Mouse (Mus musculus): ENCODE measurements around the gene Mipep. TPM values are rescaled to one million over a fixed set of nuclear protein-coding genes. Genes with fewer than 3 reads are reported as not detected.

Gene Mipep
- polyA plus RNA-seq, 1 experiment from 2014 or later: 26.3 TPM

DNA sequence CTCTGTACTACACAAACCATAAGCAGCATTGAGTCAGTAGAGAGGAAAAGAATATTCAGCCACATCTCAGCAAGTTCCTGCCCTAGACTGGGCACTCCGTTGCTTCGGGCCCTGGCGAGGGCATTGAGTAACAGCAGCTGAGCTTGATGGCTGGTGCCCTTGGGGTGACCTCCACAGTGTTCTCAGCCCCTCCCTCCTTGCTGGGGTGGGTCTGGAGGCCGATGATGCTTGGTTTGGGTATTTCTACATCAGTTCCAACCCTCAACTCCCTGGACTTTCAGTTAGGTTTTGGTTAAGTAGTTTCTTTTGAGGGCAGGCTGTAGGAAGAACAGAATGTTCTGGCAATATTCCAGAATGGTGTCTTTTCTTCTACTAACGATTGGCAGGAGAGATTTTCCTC is 33.7 kb downstream of the Mipep start:
- Histone ChIP-seq H3K4me3 (ENCODE audit: low read depth, low read length) (no peak overlapping the region), H3K4me2 (ENCODE audit: low read depth, low read length, severe bottlenecking) (no peak overlapping the region), H3K9ac (ENCODE audit: low read length) (no peak overlapping the region), H3K9me3 (ENCODE audit: control insufficient read depth, low read length) (no peaks in the 10 kb centered on the region), H3K27ac (ENCODE audit: low read depth, low read length) (no peak overlapping the region), H3K27me3 (ENCODE audit: control insufficient read depth, insufficient read depth, low read length) (no peaks in the 10 kb centered on the region), H3K36me3 (ENCODE audit: control insufficient read depth, insufficient read depth, low read length) (no peaks in the 10 kb centered on the region; the same call in 1 of the 2 replicates), H3K4me1 (replicated peaks; ENCODE audit: control insufficient read depth, insufficient read depth, low read length) (no peaks in the 10 kb centered on the region)
- 91% methylated on average over 5 of the region's 5 CpGs for WGBS
- DNase-seq (ENCODE audit: low spot score) (no peak), ATAC-seq (replicated peaks; ENCODE audit: low FRiP score) (no peak)

DNA sequence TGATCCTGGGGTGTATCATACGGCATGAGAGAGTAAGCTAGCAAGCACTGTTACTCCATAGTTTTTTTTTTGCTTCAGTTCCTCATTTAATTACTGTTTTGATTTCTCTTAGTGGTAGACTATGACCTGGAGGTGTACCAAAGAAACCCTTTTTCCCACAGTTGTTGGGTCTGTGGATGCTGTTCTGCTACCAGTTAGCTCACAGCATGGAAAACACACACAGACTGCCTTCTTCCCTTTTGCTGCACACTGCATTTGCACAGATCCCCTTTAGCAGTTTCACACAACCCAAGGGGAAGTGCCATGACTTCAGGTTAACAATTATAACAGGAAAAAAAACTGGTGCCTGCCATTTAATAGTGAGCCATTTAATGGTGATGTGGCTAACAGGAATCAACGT is 45.7 kb downstream of the Mipep start:
- Histone ChIP-seq H3K4me3 (ENCODE audit: low read depth, low read length) (no peak overlapping the region), H3K4me2 (ENCODE audit: low read depth, low read length, severe bottlenecking) (no peak overlapping the region), H3K9me3 (ENCODE audit: control insufficient read depth, low read length) (no peaks in the 10 kb centered on the region; the same call in 1 of the 2 replicates), H3K27me3 (ENCODE audit: control insufficient read depth, insufficient read depth, low read length) (no peaks in the 10 kb centered on the region), H3K36me3 (ENCODE audit: control insufficient read depth, insufficient read depth, low read length) (peaks cover 9% of the 10 kb centered on the region; the same call in 1 of the 2 replicates), H3K27ac (ENCODE audit: low read depth, low read length) (no peak overlapping the region), H3K4me1 (replicated peaks; ENCODE audit: control insufficient read depth, insufficient read depth, low read length) (no peaks in the 10 kb centered on the region), H3K9ac (ENCODE audit: low read length) (no peak overlapping the region)
- ATAC-seq (replicated peaks; ENCODE audit: low FRiP score) (no peak), DNase-seq (ENCODE audit: low spot score) (no peak)
- WGBS: 82% methylated on average over 2 of the region's 2 CpGs

DNA sequence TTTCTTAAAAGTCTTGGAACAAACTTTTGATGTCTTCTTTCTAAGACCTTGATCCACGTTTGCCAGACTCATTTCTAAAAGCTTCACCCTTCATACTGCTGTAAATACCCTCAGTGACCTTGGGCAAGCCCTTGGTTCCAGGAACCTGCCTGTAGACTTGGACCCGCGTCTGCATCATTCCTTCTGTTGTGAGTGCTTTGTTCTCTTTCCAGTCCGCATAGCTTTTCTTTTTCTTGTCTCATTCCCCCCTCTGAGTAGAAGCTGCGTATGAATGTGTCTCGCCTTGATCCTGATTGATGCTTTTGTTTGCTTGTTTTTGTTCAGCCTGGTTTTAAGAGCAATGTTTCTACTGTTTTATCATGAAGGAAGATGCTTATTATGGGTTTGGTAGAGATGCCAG is 52.3 kb downstream of the Mipep start:
- 30% methylated on average over 6 of the region's 6 CpGs for WGBS

DNA sequence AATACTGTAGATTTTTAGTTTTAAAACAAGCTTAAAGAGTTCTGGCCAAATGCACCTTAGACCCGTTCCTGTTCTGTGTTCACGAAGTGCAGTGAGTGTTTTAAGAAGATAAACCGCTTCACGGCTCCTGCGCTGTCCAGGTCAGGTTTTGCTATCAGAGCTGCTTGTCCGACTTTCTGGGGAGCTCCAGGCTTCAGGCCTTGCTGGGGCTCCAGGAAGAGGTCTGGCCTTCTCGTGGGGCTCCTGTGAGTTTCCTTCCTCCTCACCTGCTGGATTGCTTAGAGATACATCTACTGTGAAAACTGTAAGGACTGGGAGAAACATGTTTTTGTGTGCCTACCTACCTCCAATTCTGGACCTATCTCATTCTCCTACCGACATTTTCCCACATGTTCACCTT is 55.3 kb downstream of the Mipep start:
- 88% methylated on average over 8 of the region's 8 CpGs for WGBS
- Histone ChIP-seq H3K27me3 (ENCODE audit: control insufficient read depth, insufficient read depth, low read length) (no peaks in the 10 kb centered on the region), H3K9me3 (ENCODE audit: control insufficient read depth, low read length) (no peaks in the 10 kb centered on the region), H3K36me3 (ENCODE audit: control insufficient read depth, insufficient read depth, low read length) (no peaks in the 10 kb centered on the region; the same call in 1 of the 2 replicates), H3K4me1 (replicated peaks; ENCODE audit: control insufficient read depth, insufficient read depth, low read length) (no peaks in the 10 kb centered on the region), H3K4me3 (ENCODE audit: low read depth, low read length) (no peak overlapping the region), H3K9ac (ENCODE audit: low read length) (no peak overlapping the region), H3K4me2 (ENCODE audit: low read depth, low read length, severe bottlenecking) (no peak overlapping the region), H3K27ac (ENCODE audit: low read depth, low read length) (no peak overlapping the region)
- no peak for ATAC-seq (replicated peaks; ENCODE audit: low FRiP score)
- no peak for DNase-seq (ENCODE audit: low spot score)

More for the DNA sequence above, 52.3 kb downstream of the Mipep start:
- DNase-seq (ENCODE audit: low spot score) (no peak), ATAC-seq (replicated peaks; ENCODE audit: low FRiP score) (no peak)
- Histone ChIP-seq H3K27me3 (ENCODE audit: control insufficient read depth, insufficient read depth, low read length) (no peaks in the 10 kb centered on the region), H3K27ac (ENCODE audit: low read depth, low read length) (no peak overlapping the region), H3K9ac (ENCODE audit: low read length) (no peak overlapping the region), H3K9me3 (ENCODE audit: control insufficient read depth, low read length) (no peaks in the 10 kb centered on the region; the same call in 1 of the 2 replicates), H3K4me2 (ENCODE audit: low read depth, low read length, severe bottlenecking) (no peak overlapping the region), H3K4me3 (ENCODE audit: low read depth, low read length) (no peak overlapping the region), H3K36me3 (ENCODE audit: control insufficient read depth, insufficient read depth, low read length) (peaks cover 2% of the 10 kb centered on the region; the same call in 1 of the 2 replicates), H3K4me1 (replicated peaks; ENCODE audit: control insufficient read depth, insufficient read depth, low read length) (no peaks in the 10 kb centered on the region)

DNA sequence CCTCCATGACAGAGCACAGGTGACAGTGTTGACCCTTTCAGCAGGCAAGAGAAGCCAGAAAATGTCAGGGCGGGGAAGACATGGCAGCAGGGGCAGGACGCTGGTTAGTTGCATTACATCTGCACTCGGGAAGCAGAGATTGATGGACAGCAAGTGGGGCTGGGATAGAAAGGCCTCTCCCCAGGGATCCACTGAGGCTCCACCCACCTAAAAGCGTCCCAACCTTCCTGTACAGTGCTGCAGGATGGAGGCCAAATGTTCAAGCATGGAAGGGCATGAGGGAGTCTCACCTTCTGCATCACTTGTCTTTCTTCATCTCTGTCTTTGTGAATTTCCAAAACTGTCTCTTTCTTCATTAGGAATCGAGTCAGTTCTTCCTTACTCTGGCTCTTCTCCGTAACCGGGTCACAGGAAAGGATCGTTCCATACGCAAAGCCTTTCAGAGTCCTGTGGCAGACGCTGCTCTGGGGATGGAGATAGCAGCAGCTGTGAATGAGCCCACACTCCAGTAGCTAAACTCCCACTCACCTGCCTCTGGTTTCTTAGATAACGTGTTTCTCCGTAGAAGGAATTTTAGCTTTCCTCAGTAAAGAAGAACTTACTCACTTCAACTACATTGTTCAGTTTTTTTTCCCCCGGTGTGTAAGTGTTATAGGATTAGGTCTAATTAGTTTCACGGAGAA is 57.7 kb downstream of the Mipep start:
- DNase-seq (ENCODE audit: low spot score): no peak
- Histone ChIP-seq H3K27ac (ENCODE audit: low read depth, low read length) (no peak overlapping the region), H3K27me3 (ENCODE audit: control insufficient read depth, insufficient read depth, low read length) (no peaks in the 10 kb centered on the region), H3K9me3 (ENCODE audit: control insufficient read depth, low read length) (no peaks in the 10 kb centered on the region), H3K4me1 (replicated peaks; ENCODE audit: control insufficient read depth, insufficient read depth, low read length) (no peaks in the 10 kb centered on the region), H3K4me2 (ENCODE audit: low read depth, low read length, severe bottlenecking) (no peak overlapping the region), H3K9ac (ENCODE audit: low read length) (no peak overlapping the region), H3K4me3 (ENCODE audit: low read depth, low read length) (no peak overlapping the region), H3K36me3 (ENCODE audit: control insufficient read depth, insufficient read depth, low read length) (no peaks in the 10 kb centered on the region)
- WGBS: 67% methylated on average over 14 of the region's 14 CpGs
- ATAC-seq (replicated peaks; ENCODE audit: low FRiP score): no peak

DNA sequence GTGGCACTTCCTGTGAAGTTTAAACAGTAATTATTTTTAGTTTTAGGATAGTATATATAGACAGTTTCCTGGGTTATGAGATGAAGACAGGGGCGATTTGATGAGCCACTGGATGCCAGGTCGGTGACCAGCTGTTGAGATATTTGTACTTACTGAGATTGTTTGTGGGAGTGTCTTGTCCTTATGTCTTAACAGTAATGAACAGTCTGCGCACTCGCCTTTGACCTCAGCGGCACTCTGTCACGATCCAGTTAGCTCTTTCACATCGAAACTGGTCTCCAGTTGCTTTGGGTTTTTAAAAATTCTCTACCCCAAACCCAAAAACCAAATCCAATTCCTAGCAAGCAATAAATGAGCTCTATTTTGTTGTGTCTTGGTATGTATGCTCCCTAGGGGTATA is 59.2 kb downstream of the Mipep start:
- H3K4me3 ChIP-seq (ENCODE audit: low read depth, low read length): no peak overlapping the region
- no peak for ATAC-seq (replicated peaks; ENCODE audit: low FRiP score)
- 94% methylated on average over 7 of the region's 7 CpGs for WGBS
- no peak for DNase-seq (ENCODE audit: low spot score)
- H3K4me2 ChIP-seq (ENCODE audit: low read depth, low read length, severe bottlenecking): no peak overlapping the region
- no peak overlapping the region for H3K27ac ChIP-seq (ENCODE audit: low read depth, low read length)
- no peaks in the 10 kb centered on the region for H3K9me3 ChIP-seq (ENCODE audit: control insufficient read depth, low read length)
- H3K27me3 ChIP-seq (ENCODE audit: control insufficient read depth, insufficient read depth, low read length): no peaks in the 10 kb centered on the region
- H3K9ac ChIP-seq (ENCODE audit: low read length): no peak overlapping the region
- H3K36me3 ChIP-seq (ENCODE audit: control insufficient read depth, insufficient read depth, low read length): no peaks in the 10 kb centered on the region
- H3K4me1 ChIP-seq (replicated peaks; ENCODE audit: control insufficient read depth, insufficient read depth, low read length): no peaks in the 10 kb centered on the region

DNA sequence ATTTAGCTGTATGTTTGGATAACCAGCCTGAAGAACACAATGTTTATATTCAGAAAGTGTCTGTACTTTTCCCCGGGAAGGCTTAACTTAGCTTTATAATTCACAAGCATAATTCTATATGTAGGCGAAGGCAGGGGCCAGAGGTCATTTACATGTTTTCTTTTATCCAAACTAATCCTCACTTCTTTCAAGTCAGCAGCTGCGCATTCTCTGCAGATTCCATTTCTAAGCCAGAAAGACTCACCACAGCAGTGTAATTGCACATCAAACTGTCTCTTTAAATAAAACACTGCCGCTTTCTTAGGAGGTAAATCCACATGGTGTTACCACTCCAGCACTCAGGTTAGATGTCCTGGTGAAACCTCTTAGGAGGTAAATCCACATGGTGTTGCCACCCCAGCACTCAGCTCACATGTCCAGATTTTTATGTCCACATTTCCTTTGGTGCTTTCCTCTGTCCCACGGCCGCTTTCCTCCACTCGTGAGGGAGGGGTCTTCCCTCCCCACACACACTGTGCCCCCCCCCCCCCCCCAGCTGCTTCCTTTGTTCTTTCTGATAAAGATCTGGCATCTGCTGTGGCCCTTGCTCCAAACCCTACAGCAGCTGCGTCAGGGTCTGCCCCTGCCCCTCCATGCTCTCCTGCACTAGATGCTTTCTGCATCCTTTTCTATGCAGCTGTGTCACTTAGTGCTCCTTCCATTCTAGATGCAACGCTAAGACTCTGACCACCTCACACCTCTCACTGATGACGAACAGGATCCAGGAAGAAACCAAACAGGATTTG is 61.1 kb downstream of the Mipep start:
- Histone ChIP-seq H3K36me3 (ENCODE audit: control insufficient read depth, insufficient read depth, low read length) (no peaks in the 10 kb centered on the region; the same call in 1 of the 2 replicates), H3K27ac (ENCODE audit: low read depth, low read length) (0 out of 2 replicates have a peak overlapping the region, but pooled peaks have one; percentile 1)
- 55% methylated on average over 10 of the region's 10 CpGs for WGBS

DNA sequence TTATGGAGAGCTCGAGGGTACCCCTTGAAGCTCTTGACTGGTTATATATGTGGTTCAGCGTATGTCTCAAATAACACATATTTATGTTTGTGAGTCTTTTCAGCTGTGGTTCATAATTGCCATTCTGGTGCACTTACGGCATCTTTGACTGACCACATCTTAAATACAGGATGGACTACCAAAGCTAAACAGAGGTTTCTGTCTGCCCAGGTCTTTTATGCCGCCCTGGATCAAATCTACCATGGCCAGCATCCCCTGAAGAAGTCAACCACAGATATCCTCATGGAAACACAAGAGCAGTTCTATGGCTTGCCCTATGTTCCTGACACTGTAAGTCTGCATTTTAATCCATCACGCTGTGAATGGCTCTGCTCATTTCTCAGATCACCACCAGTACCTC is 61.8 kb downstream of the Mipep start:
- H3K4me1 ChIP-seq (replicated peaks; ENCODE audit: control insufficient read depth, insufficient read depth, low read length): no peaks in the 10 kb centered on the region
- ATAC-seq (replicated peaks; ENCODE audit: low FRiP score) (no peak), DNase-seq (ENCODE audit: low spot score) (no peak)
- no peak overlapping the region for H3K27ac ChIP-seq (ENCODE audit: low read depth, low read length)
- H3K36me3 ChIP-seq (ENCODE audit: control insufficient read depth, insufficient read depth, low read length): no peaks in the 10 kb centered on the region; the same call in 1 of the 2 replicates
- H3K4me3 ChIP-seq (ENCODE audit: low read depth, low read length): no peak overlapping the region
- no peak overlapping the region for H3K4me2 ChIP-seq (ENCODE audit: low read depth, low read length, severe bottlenecking)
- H3K27me3 ChIP-seq (ENCODE audit: control insufficient read depth, insufficient read depth, low read length): no peaks in the 10 kb centered on the region
- WGBS: 95% methylated on average over 5 of the region's 5 CpGs
- H3K9ac ChIP-seq (ENCODE audit: low read length): no peak overlapping the region
- no peaks in the 10 kb centered on the region for H3K9me3 ChIP-seq (ENCODE audit: control insufficient read depth, low read length)

More for the DNA sequence above, 61.1 kb downstream of the Mipep start:
- ATAC-seq (replicated peaks; ENCODE audit: low FRiP score) (no peak), DNase-seq (ENCODE audit: low spot score) (no peak)
- Histone ChIP-seq H3K9ac (ENCODE audit: low read length) (no peak overlapping the region), H3K4me3 (ENCODE audit: low read depth, low read length) (no peak overlapping the region), H3K4me1 (replicated peaks; ENCODE audit: control insufficient read depth, insufficient read depth, low read length) (no peaks in the 10 kb centered on the region), H3K9me3 (ENCODE audit: control insufficient read depth, low read length) (no peaks in the 10 kb centered on the region), H3K4me2 (ENCODE audit: low read depth, low read length, severe bottlenecking) (no peak overlapping the region), H3K27me3 (ENCODE audit: control insufficient read depth, insufficient read depth, low read length) (no peaks in the 10 kb centered on the region)
